Mouse (Mus musculus) small intestine, adult 2 months (tissue): ENCODE results near the gene C530008M17Rik.

ENCODE experiments used
- CTCF ChIP-seq: fragments of 200-500 bp; IDR thresholded peaks from 2 replicates; pipeline ENCODE4 v1.5.1; 2012; ENCODE audit warnings: low read depth, mild to moderate bottlenecking, control low read depth, inconsistent platforms, low read length, moderate library complexity, mixed read lengths; ENCODE audit not compliant: insufficient replicate concordance, insufficient read length; ENCODE audit errors: extremely low read depth
- POLR2A ChIP-seq: fragments of 200-500 bp; IDR thresholded peaks from 2 replicates; pipeline ENCODE4 v1.6.1; 2012; ENCODE audit warnings: low read depth, mild to moderate bottlenecking, control low read depth, inconsistent platforms, low read length, moderate library complexity

DNA sequence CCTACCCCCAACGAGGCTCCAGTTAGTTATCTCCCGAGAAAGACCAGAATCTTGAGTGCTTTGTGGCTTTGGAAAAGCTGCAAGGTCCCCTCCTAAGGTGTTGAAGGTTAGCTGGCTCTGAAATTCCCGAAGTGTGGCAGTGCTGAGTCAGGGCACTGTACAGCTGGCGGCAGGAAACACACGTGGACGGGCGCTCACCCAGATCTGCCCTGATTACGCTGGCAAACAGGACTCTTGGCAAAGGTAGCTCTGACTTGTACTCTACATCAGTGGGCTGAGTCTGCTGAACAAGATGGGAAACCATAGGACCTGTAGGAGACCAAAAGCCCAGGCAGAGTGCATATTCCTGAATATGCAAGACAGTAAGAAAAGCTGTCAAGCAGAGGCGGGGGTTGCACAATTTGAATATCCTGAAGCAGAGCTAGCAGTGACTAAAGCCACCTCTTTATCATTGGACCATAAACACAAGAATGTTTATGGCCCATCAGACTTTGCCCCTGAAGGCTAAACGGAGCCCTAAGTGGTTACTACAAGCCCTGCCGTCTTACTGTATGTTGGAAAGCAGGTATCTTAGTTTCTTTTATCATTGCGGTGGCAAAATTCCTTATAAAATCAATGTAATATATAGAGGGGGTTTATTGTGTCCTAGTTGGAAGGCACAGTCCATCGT lies 159.6 kb downstream of the C530008M17Rik start:
- TF ChIP-seq POLR2A (no peak), CTCF (no peak)
